Mouse (Mus musculus): ENCODE results near the gene Cnpy2. TPM values are rescaled to one million over a fixed set of nuclear protein-coding genes. Genes with fewer than 3 reads are reported as not detected.
A peak's percentile ranks its signal among the peaks of the same experiment; 100 is the strongest.
"Not testable (repeated sequence)": the region's sequence is repeated elsewhere in the genome, so short reads cannot be mapped to it uniquely, and the experiment has no call there.

The Cnpy2 gene
- polyA plus RNA-seq, 1 experiment, result 64.4 TPM

DNA sequence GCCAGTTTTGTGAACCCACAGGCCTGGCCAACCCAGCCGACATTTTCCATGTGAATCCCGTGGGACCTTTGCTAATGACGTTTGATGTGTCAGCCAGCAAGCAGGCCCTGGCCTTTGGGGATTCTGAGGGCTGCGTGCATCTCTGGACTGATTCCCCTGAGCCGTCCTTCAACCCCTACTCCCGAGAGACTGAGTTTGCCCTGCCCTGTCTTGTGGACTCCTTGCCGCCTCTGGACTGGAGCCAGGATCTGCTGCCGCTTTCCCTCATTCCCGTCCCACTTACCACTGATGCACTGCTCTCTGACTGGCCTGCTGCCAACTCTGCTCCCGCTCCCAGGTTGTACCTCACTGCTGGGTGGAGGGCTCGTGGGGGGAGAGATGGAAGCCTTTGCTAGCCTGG is 12.1 kb upstream of the Cnpy2 start:
- no peak for DNase-seq (ENCODE audit: extremely low spot score in 1 of 2, low spot score in 1 of 2)

DNA sequence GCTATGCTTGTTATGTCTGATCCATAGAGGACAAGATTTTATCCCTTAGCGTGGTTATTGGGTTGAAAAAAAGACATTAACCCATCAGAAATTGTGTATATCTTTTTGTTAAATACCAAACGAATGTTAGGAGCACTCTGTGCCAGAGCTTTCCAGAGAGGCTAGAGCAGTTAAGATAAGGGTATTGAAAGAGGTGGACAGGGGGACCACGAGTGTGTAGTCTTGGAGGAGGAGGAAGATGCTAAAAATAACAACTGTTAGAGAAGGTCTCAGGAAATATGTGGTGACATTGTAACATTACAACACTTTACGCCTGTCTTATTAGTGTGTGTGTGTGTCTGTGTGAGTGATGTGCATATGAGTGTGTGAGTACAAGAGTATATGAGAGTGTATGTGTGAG is 11.4 kb upstream of the Cnpy2 start:
- DNase-seq (ENCODE audit: extremely low spot score in 1 of 2, low spot score in 1 of 2), result no peak

DNA sequence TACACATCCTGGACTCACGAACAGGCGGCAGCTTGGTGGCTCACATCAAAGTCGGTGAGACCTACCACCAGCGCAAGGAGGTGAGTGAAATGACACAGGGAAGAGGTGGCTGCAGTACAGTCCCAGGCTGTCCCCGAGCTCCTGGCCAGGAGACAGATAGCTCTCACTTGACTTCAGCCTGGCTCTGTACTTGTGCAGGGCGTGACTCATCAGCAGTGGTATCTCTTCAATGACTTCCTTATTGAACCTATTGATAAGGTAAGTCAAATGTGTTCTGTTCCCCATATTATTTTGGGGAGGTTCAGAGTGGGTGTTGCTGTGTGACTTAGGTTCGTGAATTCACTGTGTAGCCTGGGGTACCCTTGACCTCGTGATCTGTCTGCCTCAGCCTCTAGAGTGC is 6.7 kb upstream of the Cnpy2 start:
- no peak for DNase-seq (ENCODE audit: extremely low spot score in 1 of 2, low spot score in 1 of 2)

DNA sequence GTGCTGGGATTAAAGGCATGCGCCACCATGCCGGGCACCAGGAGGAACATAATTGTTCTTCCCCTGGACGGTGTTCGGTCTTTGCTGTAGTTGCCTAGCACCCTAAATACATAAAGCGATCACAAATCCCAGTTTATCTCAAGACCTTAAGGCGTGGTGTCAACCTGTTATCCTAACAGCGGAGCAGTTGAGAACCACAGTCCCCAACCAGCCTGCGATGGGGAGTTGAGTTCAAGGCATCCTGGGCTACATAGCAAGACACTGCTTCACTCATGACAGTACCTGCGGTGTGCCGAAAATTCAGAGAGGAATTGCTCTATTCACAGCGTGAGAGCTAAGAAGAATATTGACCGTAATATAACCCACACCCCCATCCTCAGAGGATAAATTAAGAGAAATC is 618 bp upstream of the Cnpy2 start:
- no peak for DNase-seq (ENCODE audit: extremely low spot score in 1 of 2, low spot score in 1 of 2)

DNA sequence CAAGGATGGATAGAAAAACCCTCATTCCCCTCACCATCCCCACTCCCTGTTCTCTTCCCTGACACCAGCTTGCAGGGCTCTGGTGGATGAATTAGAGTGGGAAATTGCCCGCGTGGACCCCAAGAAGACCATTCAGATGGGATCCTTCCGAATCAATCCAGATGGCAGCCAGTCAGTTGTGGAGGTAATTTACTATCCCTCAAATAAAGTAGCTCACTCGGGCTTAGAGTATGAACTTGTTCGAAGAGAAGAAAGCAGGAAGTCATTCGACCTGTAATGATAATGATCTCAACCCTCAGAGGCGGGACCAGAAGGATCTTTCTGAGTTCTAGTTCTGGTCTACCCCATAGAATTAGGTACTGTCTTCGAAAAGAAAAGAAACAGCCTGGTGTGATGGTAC is 1.3 kb downstream of the Cnpy2 start:
- DNase-seq (ENCODE audit: extremely low spot score in 1 of 2, low spot score in 1 of 2), result no peak

DNA sequence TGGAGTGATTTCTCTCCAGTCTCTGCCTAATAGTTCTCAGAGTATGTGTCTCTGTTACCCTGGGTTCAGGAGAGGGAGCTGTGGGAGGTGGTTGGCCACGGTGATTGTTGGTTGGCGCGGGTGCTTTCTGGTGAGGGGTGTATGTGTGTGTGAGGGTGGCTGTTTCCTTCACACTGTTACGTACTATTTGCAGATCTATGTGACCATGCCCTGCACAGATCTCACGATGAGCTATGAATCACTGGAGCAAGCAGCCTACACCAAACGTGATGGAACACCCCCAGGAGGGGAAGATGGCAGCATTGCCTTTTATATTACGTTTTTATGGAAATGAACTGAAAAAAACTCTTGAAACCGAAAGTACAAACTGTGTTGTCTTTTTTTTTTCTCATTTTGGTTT is 4.6 kb downstream of the Cnpy2 start:
- peak in 1 of 2 experiments; percentile 27 for DNase-seq (ENCODE audit: extremely low spot score in 1 of 2, low spot score in 1 of 2)

DNA sequence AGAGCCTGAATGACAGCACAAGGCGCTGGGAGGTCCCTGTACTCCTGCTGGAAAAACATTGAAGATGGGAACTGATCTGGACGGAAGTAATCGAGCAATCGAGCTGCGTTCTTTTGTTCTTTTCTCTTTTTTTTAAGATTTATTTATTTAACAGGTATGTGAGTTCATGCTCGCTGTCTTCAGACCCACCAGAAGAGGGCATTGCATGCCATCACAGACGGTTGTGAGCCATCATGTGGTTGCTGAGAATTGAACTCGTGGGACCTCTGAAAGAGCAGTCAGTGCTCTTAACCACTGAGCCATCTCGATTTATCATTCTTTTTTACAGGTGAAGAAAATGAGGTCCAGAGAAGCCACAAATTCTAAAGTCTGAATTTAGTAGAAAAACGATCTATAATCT is 5.4 kb downstream of the Cnpy2 start:
- DNase-seq (ENCODE audit: extremely low spot score in 1 of 2, low spot score in 1 of 2), result no peak

DNA sequence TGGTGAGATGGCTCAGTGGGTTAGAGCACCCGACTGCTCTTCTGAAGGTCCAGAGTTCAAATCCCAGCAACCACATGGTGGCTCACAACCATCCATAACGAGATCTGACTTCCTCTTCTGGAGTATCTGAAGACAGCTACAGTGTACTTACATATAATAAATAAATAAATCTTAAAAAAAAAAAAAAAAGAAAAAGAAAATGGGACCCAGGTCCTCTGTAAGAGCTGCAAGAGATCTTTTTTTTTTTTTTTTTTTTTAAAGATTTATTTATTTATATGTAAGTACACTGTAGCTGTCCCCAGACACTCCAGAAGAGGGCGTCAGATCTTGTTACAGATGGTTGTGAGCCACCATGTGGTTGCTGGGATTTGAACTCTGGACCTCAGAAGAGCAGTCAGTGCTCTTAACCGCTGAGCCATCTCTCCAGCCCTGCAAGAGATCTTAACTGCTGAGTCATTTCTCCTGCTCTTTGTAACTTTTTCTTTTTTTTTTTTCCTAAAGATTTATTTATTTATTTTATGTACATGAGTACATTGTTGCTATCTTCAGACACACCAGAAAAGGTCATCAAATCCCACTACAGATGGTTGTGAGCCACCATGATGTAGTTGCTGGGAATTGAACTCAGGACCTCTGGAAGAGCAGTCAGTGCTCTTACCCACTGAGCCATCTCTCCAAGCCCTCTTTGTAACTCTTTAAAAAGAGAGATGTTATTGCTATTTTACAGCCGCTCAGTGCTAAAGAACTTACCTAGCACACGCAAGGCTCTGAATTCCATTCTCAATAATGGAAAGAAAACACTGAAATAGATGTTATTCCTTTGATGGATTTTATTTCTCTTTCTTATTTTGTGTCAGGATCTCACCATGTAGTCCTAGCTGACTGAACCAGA is 10.3 kb downstream of the Cnpy2 start:
- not testable (repeated sequence) for DNase-seq (ENCODE audit: extremely low spot score in 1 of 2, low spot score in 1 of 2)

DNA sequence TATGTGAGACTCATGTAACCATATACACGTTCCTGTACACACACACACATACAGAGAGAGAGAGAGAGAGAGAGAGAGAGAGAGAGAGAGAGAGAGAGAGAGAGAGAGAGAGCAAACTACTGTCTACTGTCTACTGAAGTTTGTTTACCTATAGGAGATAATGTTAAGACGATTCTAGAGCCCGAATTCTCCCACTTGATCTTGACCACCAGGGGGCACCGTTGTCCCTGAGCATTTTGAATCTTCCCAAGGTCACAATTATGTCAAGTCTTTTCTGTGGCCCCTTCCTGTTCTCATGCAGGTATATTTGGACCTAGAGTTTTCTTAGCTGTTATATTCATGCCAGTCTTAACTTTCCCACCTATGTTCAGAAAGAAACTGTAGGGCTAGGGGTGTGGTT is 13.3 kb downstream of the Cnpy2 start:
- peak in 1 of 2 experiments; percentile 84 for DNase-seq (ENCODE audit: extremely low spot score in 1 of 2, low spot score in 1 of 2)

DNA sequence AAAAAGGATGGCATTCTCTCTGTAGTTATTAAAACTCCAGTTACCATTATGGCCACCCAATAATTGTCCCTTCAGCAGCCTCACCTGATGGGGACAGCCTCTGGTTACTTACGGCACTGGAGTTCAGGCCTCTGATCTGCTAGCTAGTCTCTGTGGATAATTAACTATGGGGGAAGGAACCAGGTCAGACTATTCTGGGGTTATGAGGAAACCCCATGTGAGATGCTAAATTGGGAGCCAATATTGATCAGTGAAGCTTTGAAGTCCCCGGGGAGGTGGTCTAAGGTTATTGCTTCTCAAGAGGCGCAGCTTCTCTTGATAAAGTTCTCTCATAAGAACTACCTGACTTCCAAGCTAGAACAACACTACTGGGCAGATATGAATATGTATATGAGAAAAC is 13.9 kb downstream of the Cnpy2 start:
- DNase-seq (ENCODE audit: extremely low spot score in 1 of 2, low spot score in 1 of 2), result no peak

DNA sequence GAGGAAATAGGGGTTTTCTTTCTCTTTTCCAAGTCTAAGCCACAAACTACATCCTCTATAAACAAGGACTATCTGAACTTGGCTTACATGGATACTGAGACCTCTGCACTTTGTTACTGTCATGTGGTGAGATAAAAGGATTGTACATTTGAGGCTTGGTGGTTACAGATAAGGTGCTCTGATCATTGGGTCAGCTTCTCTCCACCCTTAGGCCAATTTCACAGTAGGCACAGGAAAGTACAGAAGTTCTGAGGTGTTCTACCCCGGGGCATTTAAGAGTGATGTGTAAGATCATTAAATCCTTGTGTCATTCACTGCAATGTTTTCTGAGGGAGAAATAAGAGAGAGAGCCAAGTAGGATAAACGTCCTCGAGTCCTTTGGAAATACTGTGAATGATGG is 14.3 kb downstream of the Cnpy2 start:
- no peak for DNase-seq (ENCODE audit: extremely low spot score in 1 of 2, low spot score in 1 of 2)

DNA sequence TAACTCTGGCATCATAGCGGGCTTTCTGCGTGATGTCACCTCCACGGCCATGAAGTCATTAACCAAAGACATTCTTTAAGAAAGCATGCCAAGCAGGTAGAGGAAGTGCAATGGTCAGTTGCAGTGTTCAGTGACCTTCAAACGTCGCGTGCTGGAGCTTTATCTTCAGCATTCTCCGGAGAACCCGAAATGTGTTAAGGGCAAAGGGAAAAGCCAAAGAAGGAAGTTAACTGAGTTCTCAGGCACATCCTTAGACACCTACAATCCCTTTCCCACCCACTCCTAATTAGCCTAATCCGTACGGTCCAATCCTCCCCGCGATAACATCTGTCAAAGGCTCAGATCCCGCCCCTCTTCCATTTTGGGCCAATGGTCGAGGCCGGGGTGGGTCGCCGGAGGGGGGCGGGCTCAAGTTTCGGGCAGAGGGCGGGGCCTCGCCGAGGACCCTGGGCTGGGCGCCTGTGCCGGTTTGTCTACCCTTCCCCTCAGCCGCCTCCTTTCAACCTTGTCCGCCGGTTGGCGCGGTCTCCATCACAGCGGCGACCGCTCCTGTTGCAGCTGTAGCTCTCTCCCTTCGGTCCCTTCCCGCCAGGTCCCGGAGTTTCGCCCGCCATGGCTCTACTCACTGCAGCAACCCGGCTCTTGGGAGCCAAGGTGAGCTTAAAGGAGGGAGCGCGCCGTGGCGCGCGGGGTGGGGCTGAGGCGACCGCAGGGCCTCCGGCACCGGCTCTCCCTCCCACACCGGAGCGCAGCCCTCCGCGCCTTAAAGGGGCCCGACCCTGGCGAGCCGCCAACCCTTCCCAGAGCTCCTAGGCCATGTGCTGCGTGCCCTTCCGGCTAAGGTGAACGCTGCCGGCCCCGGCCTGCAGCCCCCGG is 15.3 kb downstream of the Cnpy2 start, which contains the start of gene Cs:
TSS of gene Cs (plus strand) at position 429 of the 876 bp plus-strand sequence.
- peak; percentile 92 to 98 for DNase-seq (ENCODE audit: extremely low spot score in 1 of 2, low spot score in 1 of 2)

DNA sequence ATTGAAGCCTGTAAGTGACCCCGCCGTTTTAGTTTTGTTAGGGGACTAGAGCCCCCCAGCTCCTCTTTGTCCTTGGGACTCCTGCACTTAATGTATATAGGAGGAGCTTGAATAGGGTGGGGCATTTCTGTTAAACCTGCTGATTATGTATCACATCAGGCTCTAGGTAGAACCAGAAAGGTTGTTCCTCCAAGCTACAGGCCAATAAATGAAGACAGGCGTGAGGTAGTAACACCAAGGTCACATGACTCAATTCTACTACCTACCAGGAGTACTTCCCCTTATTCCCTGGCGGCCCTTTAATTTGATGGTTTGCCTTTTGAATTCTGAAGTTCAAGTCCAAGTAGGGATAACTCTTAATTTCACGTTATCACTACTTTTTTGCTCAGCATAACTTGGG is 16.2 kb downstream of the Cnpy2 start:
- no peak for DNase-seq (ENCODE audit: extremely low spot score in 1 of 2, low spot score in 1 of 2)

DNA sequence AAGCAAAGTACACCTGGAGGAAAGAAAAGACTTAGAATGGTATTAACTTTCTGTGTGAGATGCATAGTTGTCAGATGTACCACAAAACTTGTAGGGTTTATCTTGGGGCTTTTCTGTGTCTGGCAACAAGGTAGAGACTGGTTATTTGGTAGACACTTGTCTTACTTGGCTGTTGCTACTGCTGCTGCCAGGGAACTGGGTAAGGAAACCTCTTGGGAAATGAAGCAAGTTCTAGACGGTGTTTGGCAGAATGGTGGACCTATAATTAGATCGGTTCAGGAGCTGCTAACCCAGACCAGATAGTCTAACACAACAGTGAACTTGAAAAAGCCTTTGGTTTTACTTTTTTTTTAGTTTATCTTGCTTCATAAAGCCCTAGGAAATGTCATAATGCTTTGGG is 16.7 kb downstream of the Cnpy2 start:
- no peak for DNase-seq (ENCODE audit: extremely low spot score in 1 of 2, low spot score in 1 of 2)

DNA sequence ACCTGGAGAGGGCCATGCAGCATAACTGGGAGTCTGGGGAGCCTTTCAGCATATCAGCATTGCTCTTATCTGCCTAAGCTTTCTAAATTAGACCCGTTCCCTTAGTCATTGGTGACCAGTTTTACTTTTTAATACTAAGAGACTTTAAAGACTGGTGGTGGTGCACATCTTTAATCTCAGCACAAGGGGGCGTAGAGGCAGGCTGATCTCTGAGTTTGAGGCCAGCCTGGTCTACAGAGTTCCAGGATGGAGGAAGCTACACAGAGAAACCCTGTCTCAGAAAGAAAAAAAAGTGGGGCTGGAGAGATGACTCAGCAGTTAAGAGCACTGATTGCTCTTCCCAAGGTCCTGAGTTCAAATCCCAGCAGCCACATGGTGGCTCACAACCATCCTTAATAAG is 18.0 kb downstream of the Cnpy2 start:
- no peak for DNase-seq (ENCODE audit: extremely low spot score in 1 of 2, low spot score in 1 of 2)

DNA sequence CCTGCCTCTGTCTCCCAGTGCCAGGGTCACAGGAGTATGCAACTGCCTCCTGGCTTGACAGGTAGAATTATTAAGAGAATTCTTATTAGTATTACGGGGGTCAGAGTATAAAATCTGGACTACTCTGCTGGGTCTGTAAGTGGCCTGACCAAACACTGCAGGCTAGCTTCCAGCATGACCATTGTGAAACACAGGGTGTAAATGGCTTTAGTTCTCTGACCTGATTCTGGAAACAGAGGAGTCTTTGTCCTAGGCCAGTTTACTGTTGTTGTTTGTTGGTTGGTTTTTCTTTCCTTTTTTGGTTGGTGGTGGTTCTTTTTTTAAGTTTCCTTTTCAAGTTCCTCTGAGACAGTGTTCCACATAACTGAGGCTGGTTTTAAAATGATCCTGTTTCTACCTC is 21.2 kb downstream of the Cnpy2 start:
- DNase-seq (ENCODE audit: extremely low spot score in 1 of 2, low spot score in 1 of 2), result peak in 1 of 2 experiments; percentile 41

DNA sequence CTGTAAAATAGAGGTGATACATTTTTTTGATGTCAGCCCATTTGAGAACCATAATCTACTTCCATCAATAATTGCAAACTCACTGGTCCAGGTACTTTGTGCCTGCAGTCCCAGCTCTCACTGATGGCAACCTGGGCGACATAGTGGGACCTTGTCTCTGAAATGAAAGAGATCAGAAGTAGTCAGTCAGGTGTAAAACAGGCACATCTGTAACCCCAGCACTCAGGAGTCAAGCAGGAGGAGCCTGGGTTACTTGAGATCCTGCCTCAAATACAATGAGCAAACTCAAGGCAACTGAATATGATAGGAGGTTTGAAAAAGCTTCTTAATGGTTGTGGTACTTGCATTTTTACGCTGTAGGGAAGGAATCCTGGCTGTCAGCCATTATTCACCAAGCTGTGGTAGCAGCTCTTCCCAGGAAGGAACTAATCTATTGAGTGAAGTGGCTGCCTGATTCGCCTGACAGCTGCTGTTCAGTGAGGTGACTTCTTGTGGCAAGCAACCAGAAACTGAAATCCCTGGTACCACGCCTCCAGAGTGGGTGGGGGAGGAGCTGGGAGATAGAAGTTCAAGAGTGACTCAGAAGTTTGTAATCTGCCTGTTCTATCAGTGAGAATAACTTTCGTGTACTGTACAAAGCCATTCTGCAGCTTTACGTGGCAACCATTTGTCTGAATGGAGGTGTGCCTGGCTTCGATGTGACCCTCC is 22.5 kb downstream of the Cnpy2 start:
- peak; percentile 49 to 84 for DNase-seq (ENCODE audit: extremely low spot score in 1 of 2, low spot score in 1 of 2)

DNA sequence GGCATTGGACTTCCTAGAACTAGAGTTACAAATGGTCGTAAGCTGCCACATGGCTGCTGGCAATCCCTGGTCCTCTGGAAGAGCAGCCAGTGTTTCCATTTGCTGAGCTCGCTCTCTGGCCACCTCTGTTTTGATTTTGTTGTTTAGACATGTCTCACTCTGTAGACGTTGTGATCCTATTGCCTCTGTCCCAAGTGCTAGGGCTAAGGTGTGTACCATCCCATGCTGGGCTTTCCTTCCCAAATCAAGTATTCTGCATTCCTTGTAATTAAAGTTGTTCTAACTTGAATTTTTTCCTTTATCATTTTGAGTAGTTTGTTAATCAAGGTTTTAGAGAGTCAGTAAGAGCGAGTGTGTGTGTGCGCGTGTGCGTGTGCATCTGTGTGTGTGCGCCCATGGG is 25.3 kb downstream of the Cnpy2 start:
- DNase-seq (ENCODE audit: extremely low spot score in 1 of 2, low spot score in 1 of 2), result no peak

DNA sequence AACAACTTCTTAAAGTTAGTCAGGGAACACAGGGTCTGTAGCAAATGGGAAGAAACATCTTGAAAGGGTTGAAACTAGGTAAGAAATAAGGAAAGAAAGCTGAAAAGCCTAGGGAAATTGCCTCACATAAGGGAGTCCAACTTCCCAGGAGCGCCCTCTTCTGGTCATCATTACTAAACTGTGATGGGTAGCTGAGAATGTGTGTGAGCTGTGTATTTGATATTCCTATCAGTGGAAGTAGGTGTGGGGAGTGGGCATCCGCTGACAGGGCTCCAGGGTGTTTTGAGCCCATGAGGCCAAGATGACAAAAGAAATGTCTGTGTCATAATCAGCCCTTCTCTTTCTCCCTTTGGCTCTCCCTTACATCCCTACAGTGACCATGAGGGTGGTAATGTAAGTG is 36.5 kb downstream of the Cnpy2 start:
- DNase-seq (ENCODE audit: extremely low spot score in 1 of 2, low spot score in 1 of 2), result peak in 1 of 2 experiments; percentile 81

DNA sequence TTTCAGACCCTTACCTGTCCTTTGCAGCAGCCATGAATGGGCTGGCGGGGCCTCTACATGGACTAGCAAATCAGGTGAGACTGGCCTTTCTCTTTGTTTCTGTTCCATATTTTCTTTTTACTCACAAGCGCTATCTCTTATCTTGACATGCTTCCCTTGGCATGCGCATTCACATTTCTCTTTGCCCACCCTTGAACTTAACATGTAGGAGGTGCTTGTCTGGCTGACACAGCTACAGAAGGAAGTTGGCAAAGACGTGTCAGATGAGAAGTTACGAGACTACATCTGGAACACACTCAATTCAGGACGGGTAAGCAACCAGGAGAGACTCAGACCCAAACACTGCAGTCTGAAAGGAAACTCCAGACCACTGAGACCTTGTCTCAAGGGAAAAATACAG is 37.0 kb downstream of the Cnpy2 start:
- no peak for DNase-seq (ENCODE audit: extremely low spot score in 1 of 2, low spot score in 1 of 2)

DNA sequence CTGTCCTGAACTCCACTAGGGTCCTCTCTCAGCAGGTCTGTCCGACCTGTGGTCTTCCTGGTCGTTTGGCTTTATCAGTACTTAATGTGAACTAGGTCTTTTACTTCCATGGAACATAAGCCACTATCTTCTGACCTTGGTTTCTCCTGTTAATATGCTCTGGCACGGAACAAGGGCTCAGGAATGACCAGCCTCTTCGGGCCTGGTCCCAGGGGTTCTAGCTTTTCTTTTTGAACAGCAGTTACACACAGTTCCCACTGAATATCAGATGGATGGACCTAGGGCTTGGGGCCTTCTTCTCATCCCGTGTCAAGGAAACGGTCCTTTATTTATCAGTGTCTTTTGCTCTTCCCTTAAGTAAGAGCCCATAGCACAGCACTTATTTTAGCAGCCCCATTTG is 39.6 kb downstream of the Cnpy2 start:
- no peak for DNase-seq (ENCODE audit: extremely low spot score in 1 of 2, low spot score in 1 of 2)
